Mouse (Mus musculus): ENCODE measurements around the gene Klc1.

DNA sequence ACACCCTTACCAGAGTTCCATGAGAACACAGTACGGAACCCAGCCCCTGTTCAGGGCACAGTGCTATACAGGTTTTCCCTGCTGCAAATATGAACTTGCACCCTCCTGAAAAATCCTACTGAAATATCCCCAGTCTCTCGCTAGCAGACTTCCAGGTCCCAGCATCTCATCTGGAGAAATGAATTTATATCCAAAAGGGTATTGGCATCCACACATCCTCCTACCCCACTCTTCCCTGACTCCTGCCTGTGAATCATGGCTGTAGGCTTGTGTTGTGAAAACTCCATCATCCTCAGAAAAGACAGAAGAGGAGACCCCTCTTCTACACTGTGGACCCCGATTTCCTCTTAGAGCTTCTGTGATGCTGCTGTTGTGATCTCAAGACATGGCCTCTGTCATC, 7.9 kb upstream of the Klc1 start:
- no peak for TF ChIP-seq CTCF (IDR thresholded peaks at IDR 0.05; ENCODE audit: control insufficient read depth, insufficient read depth, low read length)
- no peak for TF ChIP-seq POLR2A (IDR thresholded peaks at IDR 0.05; ENCODE audit: borderline replicate concordance, control insufficient read depth, low read depth, low read length)
